Mouse (Mus musculus): ENCODE data around the gene Chchd3.

Gene Chchd3

GRCm38 (mm10) chr6:33059735-33060576, at the start of gene Chchd3:
TSS of gene Chchd3 (minus strand) at chr6:33060260.
- peak; percentile 99 for DNase-seq (ENCODE audit: low read depth, low spot score)

DNA sequence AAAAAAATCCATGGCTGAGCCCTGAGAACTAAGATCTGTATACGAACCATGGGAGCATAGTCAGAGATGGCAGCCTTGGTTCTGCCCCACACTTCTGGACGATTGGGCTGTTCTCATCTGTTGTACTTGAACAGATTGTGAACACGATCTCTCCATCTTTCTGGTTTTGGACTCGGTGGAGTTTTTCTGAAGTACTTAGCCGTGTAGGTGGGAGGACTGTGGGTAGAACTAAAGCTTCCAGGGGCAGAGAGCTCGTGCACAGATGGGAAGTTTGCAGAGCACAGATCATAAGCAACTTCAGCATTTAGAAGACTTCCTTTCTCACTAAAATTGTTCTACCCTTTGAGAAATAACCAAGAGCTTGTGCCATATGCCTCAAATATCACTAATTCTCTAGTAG, 44.6 kb upstream of the Chchd3 start:
- DNase-seq (ENCODE audit: low read depth, low spot score) = no peak

DNA sequence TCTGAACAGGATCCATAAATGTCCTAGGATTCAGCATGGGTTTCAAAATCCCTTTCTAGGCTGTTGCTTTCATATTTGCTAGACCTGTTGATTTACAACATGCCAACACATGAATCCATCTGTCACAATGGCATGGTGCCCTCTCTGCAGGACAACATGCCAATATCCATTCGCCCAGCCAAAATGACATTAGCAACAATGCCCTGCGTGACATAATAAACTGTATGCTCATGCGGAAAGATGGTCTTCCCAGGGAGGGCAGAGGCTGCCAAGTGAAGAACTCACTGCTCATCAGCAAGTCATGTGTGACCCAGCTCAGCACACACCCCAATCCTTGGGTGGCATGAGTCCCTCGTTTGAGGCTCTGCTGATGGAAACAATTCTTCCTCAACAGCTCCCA, 38.8 kb upstream of the Chchd3 start:
- DNase-seq (ENCODE audit: low read depth, low spot score) = no peak

DNA sequence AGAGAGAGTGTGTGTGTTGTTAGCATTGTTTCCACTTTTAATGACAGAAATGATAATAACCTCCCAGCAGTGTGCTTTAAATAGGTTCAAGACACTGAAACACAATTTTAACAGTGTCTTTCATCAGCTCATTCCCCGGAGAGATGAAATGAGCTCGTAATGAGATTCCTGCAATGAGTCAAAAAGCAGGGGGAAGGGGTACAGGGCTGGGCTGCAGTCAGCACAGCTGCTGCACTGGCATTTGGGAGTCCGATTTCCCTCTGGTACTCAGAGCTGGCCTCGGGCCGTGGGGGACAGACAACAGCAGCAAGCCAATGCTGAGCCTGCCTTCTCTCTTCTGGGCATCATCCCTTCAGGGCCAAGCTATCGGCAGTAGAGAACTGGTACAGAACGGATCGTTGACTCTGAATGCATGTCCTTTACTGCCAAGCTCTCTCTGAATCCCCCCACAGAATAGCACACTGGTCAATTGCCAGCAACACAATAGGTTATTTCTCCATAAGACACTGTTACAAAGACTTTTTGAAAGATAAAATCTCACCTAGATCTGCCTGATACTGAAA, 34.7 kb upstream of the Chchd3 start:
- no peak for DNase-seq (ENCODE audit: low read depth, low spot score)

- no peak for DNase-seq (ENCODE audit: low read depth, low spot score)
Measured at GRCm38 (mm10) chr6:33080186-33080585, 20.1 kb upstream of the Chchd3 start.

DNA sequence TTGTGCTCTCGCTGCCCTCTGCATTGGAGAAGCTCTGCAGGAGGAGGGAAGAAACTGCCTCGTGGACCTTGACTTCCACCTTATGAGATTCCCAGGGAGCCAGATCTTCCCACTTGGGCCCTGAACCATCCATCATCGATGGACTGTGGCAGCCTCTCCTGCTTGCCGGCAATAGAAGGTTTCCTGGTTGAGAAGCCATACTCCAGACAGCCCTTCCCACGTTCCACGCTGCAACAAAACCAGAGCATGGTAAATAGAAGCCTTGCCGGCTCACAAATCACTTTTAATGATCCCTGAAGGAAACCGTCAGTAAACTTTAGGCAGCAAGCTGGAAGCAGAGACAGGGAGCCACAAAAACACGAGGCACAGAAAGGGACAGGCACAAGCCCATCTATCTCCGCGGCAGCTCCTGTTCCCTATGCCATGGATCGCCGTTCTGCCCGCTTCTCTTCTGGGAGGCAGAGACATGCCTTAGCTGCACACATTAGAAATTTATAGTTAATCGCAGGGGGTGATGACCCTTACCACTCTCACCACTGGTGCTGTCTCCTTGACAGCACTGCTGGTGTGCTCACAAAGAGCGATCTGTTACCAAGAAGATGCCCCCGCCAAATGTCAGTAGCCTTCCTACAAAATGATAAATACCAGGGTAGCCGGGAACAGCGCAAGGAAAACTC, 18.3 kb upstream of the Chchd3 start:
- no peak for DNase-seq (ENCODE audit: low read depth, low spot score)

DNA sequence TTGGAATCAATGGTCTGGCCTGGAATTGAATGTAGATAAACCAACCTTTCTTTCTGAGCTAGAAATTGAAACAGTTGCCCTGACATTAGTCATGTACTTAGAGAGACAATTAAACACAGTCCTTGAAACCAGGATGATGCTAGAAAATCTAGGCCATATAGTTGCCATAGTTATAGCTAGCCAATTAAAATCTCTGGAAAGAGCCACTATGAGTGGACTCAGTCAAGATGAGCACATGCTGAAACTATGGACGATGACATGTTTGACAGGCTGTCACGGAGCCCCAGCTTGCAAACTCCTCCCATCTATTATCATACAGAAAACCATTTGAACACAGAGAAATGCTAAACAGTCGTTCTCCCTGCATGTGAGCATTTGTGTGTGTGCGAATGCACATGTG, 6.4 kb upstream of the Chchd3 start:
- no peak for DNase-seq (ENCODE audit: low read depth, low spot score)

DNA sequence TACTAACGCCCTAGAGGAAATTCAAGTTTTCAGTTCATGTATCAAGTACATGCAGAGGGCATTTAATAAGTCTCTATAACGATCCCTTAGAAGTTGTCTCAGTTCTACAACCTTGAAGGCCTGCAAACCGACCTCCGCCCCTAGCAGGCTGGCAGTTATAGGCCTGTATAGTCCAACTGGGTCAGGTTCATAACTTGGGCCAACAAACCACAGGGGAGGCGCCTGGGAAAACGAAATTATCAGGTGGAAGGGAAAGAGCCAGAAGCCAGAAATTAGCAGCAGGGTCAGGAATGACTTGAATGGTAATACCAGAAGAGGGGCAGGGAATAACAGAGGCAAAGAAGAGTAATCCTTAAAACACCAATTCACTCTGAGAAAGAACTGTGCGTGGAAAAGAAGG, 784 bp downstream of the Chchd3 start:
- no peak for DNase-seq (ENCODE audit: low read depth, low spot score)

DNA sequence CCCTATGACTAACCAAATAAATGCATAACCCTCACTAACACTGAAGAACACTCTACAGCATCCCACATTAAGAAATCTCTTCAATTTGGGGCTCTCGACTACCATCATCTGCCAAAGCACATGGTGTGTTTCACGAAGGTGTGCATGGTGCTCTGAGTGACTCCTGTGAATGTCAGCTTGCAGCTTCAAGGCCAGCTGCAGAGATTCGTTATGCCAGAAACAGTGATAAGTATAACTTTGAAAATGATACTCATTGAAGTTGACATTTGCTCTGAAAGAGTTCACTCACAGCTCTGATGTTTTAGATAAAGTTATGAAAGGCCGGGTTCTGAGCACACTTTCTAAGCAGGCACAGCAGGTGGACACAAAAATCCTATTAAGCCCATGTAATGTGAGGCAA, 3.7 kb downstream of the Chchd3 start:
- no peak for DNase-seq (ENCODE audit: low read depth, low spot score)

GRCm38 (mm10) chr6:33055663-33056062, 4.4 kb downstream of the Chchd3 start:
- no peak for DNase-seq (ENCODE audit: low read depth, low spot score)

GRCm38 (mm10) chr6:33054946-33055345, 5.1 kb downstream of the Chchd3 start:
- DNase-seq (ENCODE audit: low read depth, low spot score) = no peak

- DNase-seq (ENCODE audit: low read depth, low spot score) = no peak
Measured at GRCm38 (mm10) chr6:33051642-33052041, 8.4 kb downstream of the Chchd3 start.

DNA sequence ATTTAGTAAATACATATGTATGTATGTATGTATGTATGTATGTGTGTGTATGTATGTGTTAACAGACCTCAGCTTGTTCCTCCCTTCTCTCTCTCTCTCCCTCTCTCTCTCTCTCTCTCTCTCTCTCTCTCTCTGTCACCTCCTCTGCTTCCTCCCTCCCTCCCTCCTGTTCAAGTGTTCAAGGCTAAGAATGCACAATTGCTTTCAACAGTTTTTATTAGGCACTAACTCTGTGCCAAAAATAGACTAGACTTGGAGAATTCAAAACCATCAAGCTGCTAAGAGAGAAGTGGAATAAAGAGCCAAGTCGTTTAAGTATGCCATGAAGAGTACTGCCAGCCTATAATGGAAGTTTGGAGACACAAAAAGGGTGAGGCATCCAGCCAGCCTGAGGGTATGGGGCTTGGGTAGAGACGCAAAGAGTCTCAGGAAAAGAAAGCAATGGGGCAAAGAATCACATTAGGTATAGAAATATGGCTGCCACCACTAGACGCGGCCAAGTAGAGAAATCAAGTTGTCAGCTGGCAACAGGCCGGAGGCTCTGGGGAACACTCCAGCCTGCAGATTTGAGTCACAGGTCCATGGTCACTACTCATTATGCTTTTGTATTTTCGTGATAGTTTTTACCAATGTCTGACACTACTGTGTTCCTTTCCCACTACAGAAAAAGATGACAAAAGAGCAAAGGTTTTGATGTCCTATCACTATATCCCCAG, 10.2 kb downstream of the Chchd3 start:
- no peak for DNase-seq (ENCODE audit: low read depth, low spot score)

GRCm38 (mm10) chr6:33043480-33043879, 16.6 kb downstream of the Chchd3 start:
- no peak for DNase-seq (ENCODE audit: low read depth, low spot score)

DNA sequence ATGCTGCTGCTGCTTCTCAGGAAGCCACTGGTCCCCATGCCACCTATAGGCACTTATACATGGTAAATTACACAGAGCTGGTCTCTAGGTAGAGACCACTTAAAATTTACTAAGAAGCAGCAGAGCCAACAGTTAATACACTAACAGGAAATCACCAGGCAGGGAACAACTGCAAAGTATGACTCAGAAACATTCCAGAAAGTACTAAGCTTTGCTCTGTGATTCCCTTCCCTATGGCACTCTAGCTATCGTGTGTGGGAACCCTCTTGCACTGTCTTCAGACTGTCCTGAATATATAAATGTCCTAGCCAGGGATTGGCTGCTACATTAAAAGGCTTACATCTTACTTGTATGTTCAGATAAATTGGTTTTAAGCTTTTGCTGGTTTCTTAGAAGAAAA, 17.2 kb downstream of the Chchd3 start:
- no peak for DNase-seq (ENCODE audit: low read depth, low spot score)

GRCm38 (mm10) chr6:33041978-33042377, 18.1 kb downstream of the Chchd3 start:
- DNase-seq (ENCODE audit: low read depth, low spot score) = no peak

DNA sequence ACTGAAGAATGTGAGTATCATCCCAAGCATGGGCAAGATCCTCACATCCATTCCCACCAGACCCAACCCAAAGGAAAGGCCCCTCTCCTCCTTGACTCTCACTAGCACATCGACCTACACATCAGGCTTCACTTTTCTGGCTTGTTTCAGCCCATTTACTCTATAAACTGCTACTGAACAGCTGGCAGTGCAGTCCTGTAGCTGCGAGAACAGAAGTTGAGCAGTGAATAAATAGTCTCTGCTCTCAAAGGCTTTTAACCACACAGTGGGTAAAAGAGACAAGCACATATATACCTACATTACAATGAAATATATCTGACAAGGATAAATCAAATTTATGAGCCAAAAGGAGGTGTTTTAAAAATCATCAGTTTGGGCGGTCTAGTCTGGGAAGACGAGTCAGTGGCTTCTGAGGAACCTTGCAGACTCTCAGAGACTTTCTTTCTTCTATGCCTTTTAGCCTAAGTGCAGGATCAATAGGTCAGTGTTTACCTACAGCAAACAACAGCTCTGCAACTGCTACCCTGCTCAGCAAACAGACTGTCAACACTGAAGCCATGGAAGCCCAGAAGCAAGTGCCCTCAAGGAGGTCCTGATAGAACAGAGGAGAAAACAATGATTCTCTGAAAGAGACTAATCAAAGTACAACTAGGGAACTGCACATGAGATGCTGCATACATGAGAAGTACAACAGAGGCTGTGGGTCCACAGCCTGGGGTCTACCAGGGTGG, 19.5 kb downstream of the Chchd3 start:
- DNase-seq (ENCODE audit: low read depth, low spot score) = no peak

- DNase-seq (ENCODE audit: low read depth, low spot score) = no peak
Measured at GRCm38 (mm10) chr6:33032543-33032942, 27.5 kb downstream of the Chchd3 start.

- DNase-seq (ENCODE audit: low read depth, low spot score) = no peak
Measured at GRCm38 (mm10) chr6:33031631-33032030, 28.4 kb downstream of the Chchd3 start.

DNA sequence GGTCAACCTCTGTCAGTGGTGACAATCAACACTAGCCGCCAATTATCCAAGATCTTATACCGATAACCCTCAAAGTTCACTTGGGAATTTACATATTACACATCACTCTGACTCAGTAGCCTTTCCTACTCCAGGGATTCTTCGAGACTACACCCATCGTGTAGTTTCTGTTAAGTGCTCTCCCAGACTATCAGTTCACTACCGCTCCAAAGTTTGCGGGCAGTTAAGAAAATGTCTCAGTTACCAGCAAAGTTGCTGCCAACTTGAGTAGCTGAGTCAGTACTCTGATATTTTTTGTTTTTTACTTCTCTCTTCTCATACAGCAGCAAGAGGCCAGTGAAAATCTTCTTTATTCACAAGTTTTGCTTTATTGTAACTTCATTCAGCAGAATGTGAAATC, 31.8 kb downstream of the Chchd3 start:
- DNase-seq (ENCODE audit: low read depth, low spot score) = no peak

GRCm38 (mm10) chr6:33025041-33025440, 35.0 kb downstream of the Chchd3 start:
- no peak for DNase-seq (ENCODE audit: low read depth, low spot score)

GRCm38 (mm10) chr6:33004607-33005006, 55.5 kb downstream of the Chchd3 start:
- no peak for DNase-seq (ENCODE audit: low read depth, low spot score)

All from ES-CJ7 (cell line).